Mouse (Mus musculus): ENCODE data around the gene Bpnt1. TPM values are rescaled to one million over a fixed set of nuclear protein-coding genes. Genes with fewer than 3 reads are reported as not detected.

Gene Bpnt1
- total RNA-seq, 2 experiments from 2014 or later: 69.0 to 75.9 TPM

- DNase-seq (ENCODE audit: extremely low spot score in 1 of 2, low spot score in 1 of 2): no peak
These were observed 38.0 kb downstream of the Bpnt1 start for GRCm38 (mm10) chr1:185369979-185370378.

DNA sequence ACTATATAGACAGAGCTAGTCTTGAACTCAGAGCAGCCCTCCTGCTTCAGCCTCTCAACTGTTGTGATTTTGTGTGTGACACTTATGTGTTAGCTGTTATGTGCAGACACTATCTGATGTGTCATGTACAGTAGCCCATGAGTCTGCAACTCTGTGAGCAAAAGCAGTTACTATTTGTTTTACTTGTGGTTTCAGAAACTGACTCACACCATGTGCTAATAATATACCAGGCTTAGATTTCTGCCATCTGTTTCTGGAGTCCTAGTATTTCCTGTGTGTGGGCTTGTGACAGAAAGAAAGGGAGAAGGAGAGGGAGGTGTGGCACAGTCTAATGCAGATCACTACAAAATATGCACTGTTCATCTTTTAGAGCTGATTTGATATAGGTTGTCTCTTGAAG, 44.4 kb downstream of the Bpnt1 start:
- DNase-seq (ENCODE audit: extremely low spot score in 1 of 2, low spot score in 1 of 2): no peak

- DNase-seq (ENCODE audit: extremely low spot score in 1 of 2, low spot score in 1 of 2): no peak
These were observed 45.5 kb downstream of the Bpnt1 start for GRCm38 (mm10) chr1:185377429-185377828.

DNA sequence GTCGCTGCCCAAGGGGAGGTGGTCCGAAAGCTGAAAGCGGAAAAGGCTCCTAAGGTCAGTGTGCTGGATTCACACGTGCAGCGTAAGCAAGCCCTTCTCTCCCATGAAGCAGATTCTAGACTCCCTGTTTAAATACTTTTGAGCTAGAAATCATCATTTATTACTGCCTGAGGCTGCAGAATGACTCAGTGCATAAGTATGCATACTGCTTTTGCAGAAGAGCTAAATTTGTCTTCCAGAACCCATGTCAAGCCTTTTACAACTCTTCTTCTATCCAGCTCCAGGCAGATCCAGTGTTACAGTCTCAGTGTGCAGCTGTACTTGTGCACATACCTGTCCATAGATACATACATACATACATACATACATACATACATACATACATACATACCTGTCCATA, 69.7 kb downstream of the Bpnt1 start:
- no peak for DNase-seq (ENCODE audit: extremely low spot score in 1 of 2, low spot score in 1 of 2)

DNA sequence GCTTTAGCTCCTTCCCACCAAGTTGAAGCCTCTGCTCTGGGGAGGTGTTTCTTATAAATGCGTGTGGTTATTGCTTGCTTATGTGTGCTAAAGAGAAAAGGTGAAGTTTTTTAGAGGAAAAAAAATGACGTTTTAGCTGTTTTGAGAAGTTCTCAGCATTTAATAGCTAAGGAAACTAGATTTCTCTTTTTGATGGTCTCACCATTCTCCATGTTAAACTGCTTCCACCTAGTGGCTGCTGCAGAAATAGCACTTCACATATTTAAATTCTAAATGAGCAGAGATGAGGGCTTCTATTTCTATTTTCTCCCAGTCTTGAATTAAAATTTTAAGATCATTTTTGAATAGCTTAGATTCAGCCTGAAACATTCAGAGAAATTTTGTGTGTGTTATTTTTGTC, 72.1 kb downstream of the Bpnt1 start:
- peak in 1 of 2 experiments; percentile 43 for DNase-seq (ENCODE audit: extremely low spot score in 1 of 2, low spot score in 1 of 2)

DNA sequence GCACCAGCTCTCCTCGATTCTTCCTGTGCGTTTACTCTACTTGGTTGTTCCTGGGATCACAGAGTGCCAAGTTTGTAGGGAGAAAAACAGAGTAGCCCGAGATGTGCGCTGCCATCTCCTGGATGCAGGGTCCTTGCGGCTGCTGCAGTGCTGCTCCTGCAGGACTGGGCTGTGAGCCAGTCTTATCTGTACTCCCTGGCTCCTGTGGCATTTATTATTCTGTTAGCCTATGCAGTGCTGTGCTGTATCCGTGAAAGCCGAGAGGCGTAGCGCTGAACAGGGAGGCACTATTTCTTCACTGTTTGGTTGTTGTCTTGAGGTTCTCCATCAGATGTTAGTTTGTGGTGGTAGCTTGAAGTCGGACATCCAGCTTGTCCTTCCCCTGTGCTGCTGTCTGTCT, 74.0 kb downstream of the Bpnt1 start:
- DNase-seq (ENCODE audit: extremely low spot score in 1 of 2, low spot score in 1 of 2): no peak

Small RNA genes lying within 50 kb of the gene (microRNA-seq; reads per million reads assigned to microRNA genes)
- 0 to 0.74 reads per million in 2 experiments for gene Mir194-1
- 0 to 0.37 reads per million in 2 experiments for gene Mir215

Other genes starting within 250 kb of the Bpnt1 start
- 10 to 100 TPM; 60.0 to 65.3 TPM for gene Rab3gap2, start 128.0 kb upstream of the Bpnt1 start, total RNA-seq (2021)
- gene Iars2, start 2.8 kb upstream of the Bpnt1 start, total RNA-seq (2021): 10 to 100 TPM; 33.3 to 34.5 TPM
- 10 to 100 TPM; 66.1 to 72.9 TPM for gene Eprs, start 30.9 kb downstream of the Bpnt1 start, total RNA-seq (2021)
- gene Slc30a10, start 122.7 kb downstream of the Bpnt1 start, total RNA-seq (2021): 10 to 100 TPM in 1 of 2 experiments, 1 to 10 TPM in 1; 9.5 to 10.6 TPM